Mouse (Mus musculus) intestine, embryonic 16.5 days (tissue): ENCODE results near the gene Surf4. TPM values are rescaled to one million over a fixed set of nuclear protein-coding genes. Genes with fewer than 3 reads are reported as not detected.

ENCODE experiments used
- ATAC-seq: fragments of 200-750 bp; cut with Nextera tagmentation; 2 replicates; pipeline ENCODE4 v1.8.0; 2017; ENCODE audit warnings: moderate TSS enrichment, moderate library complexity
- H3K27ac ChIP-seq: fragments of 300-500 bp; sonication (generic); 2 replicates; pipeline ENCODE4 v1.5.1; 2014; ENCODE audit warnings: mild to moderate bottlenecking, low read length
- H3K27me3 ChIP-seq: fragments of 300-500 bp; sonication (generic); replicated peaks from 2 replicates; pipeline ENCODE4 v1.6.1; 2014; ENCODE audit warnings: low read length, control low read depth, mixed read lengths; ENCODE audit not compliant: control insufficient read depth, insufficient read depth
- H3K36me3 ChIP-seq: fragments of 300-500 bp; sonication (generic); 2 replicates; pipeline ENCODE4 v1.6.1; 2014; ENCODE audit warnings: low read length, control low read depth; ENCODE audit not compliant: control insufficient read depth, insufficient read depth
- H3K4me1 ChIP-seq: fragments of 300-500 bp; sonication (generic); 2 replicates; pipeline ENCODE4 v1.6.1; 2014; ENCODE audit warnings: low read length, control low read depth, mixed read lengths; ENCODE audit not compliant: control insufficient read depth, insufficient read depth
- H3K4me2 ChIP-seq: fragments of 300-500 bp; sonication (generic); 2 replicates; pipeline ENCODE4 v1.6.1; 2014; ENCODE audit warnings: low read depth, low read length, control low read depth
- H3K4me3 ChIP-seq: fragments of 300-500 bp; sonication (generic); 2 replicates; pipeline ENCODE4 v1.5.1; 2014; ENCODE audit warnings: mild to moderate bottlenecking, low read length
- H3K9ac ChIP-seq: fragments of 300-500 bp; sonication (generic); 2 replicates; pipeline ENCODE4 v1.6.1; 2014; ENCODE audit warnings: low read depth, low read length
- H3K9me3 ChIP-seq: fragments of 300-500 bp; sonication (generic); 2 replicates; pipeline ENCODE4 v1.6.1; 2016; ENCODE audit warnings: low read length, control low read depth; ENCODE audit not compliant: control insufficient read depth
- WGBS: fragments of 180-500 bp; shearing (Covaris S2); extraction: QIAGEN DNeasy Blood & Tissue Kit; methylation state at CpG from one replicate; pipeline ENCODE4 v1.1.7; 2014; 5-methylcytosine and 5-hydroxymethylcytosine counted together
- polyA plus RNA-seq: library from polyadenylated mRNA; unstranded; fragments of >200 nt; fragmentation: Nextera tagmentation; extraction: Ambion mirVana; gene quantifications from 2 replicates; pipeline ENCODE4 v1.2.1, GENCODE M21; 2015

Gene Surf4
- 269 and 299 TPM in 2 replicates for polyA plus RNA-seq

- Histone ChIP-seq H3K4me2 (peak within 1 kb of the TSS; percentile 68), H3K9ac (peak within 1 kb of the TSS; percentile 100), H3K9me3 (no peaks in the 10 kb centered on the region), H3K27me3 (no peaks in the 10 kb centered on the region), H3K36me3 (peaks cover 2% of the 10 kb centered on the region; the same call in 1 of the 2 replicates), H3K27ac (peak within 1 kb of the TSS; percentile 96), H3K4me3 (peak within 1 kb of the TSS; percentile 91), H3K4me1 (peaks cover 21% of the 10 kb centered on the region)
- WGBS, result under 1% methylated on average over 60 of the region's 70 CpGs
- peak; percentile 96 for ATAC-seq
These were observed at the start of gene Surf4, which contains the start of gene Stkld1 for GRCm38 (mm10) chr2:26933304-26934055. TSS of gene Surf4 (minus strand) at chr2:26933928. TSS of gene Stkld1 (plus strand) at chr2:26934047.

- Histone ChIP-seq H3K36me3 (no peaks in the 10 kb centered on the region), H3K4me3 (no peak overlapping the region), H3K27ac (no peak overlapping the region), H3K27me3 (no peaks in the 10 kb centered on the region), H3K9ac (no peak overlapping the region), H3K4me1 (no peaks in the 10 kb centered on the region), H3K9me3 (no peaks in the 10 kb centered on the region), H3K4me2 (no peak overlapping the region)
- no peak for ATAC-seq
- WGBS, result 61% methylated on average over 1 of the region's 1 CpGs
These were observed 46.6 kb upstream of the Surf4 start for GRCm38 (mm10) chr2:26980361-26980760.

- no peaks in the 10 kb centered on the region for H3K9me3 ChIP-seq
- no peak overlapping the region for H3K27ac ChIP-seq
- peaks cover 7% of the 10 kb centered on the region; the same call in 1 of the 2 replicates for H3K4me1 ChIP-seq
- no peak for ATAC-seq
- H3K36me3 ChIP-seq, result no peaks in the 10 kb centered on the region
- no peak overlapping the region for H3K4me2 ChIP-seq
- WGBS, result 35% methylated on average over 4 of the region's 4 CpGs
- H3K4me3 ChIP-seq, result no peak overlapping the region
- H3K9ac ChIP-seq, result no peak overlapping the region
- H3K27me3 ChIP-seq, result no peaks in the 10 kb centered on the region
These were observed 40.2 kb upstream of the Surf4 start for GRCm38 (mm10) chr2:26973960-26974359.

GRCm38 (mm10) chr2:26973116-26973515, 39.4 kb upstream of the Surf4 start, which contains the start of gene Adamts13:
TSS of gene Adamts13 (plus strand) at chr2:26973416.
- Histone ChIP-seq H3K27me3 (no peaks in the 10 kb centered on the region), H3K4me1 (peaks cover 7% of the 10 kb centered on the region; the same call in 1 of the 2 replicates), H3K36me3 (no peaks in the 10 kb centered on the region), H3K4me2 (no peak within 1 kb of the TSS), H3K9ac (no peak within 1 kb of the TSS), H3K27ac (no peak within 1 kb of the TSS), H3K9me3 (no peaks in the 10 kb centered on the region), H3K4me3 (no peak within 1 kb of the TSS)
- WGBS, result 47% methylated on average over 3 of the region's 3 CpGs
- ATAC-seq, result no peak

- no peak overlapping the region for H3K9ac ChIP-seq
- no peaks in the 10 kb centered on the region for H3K9me3 ChIP-seq
- no peaks in the 10 kb centered on the region for H3K27me3 ChIP-seq
- 72% methylated on average over 2 of the region's 2 CpGs for WGBS
- no peaks in the 10 kb centered on the region for H3K36me3 ChIP-seq
- H3K4me3 ChIP-seq, result no peak overlapping the region
- H3K4me2 ChIP-seq, result no peak overlapping the region
- no peak overlapping the region for H3K27ac ChIP-seq
- no peak for ATAC-seq
- H3K4me1 ChIP-seq, result peaks cover 6% of the 10 kb centered on the region
These were observed 33.5 kb upstream of the Surf4 start for GRCm38 (mm10) chr2:26967262-26967661.

- peaks cover 13% of the 10 kb centered on the region for H3K4me1 ChIP-seq
- H3K4me3 ChIP-seq, result peak overlapping the region; percentile 69
- peak overlapping the region; percentile 92 for H3K9ac ChIP-seq
- peak overlapping the region; percentile 100 for H3K27ac ChIP-seq
- peak; percentile 21 for ATAC-seq
- 12% methylated on average over 14 of the region's 14 CpGs for WGBS
- peak overlapping the region; percentile 92 for H3K4me2 ChIP-seq
- no peaks in the 10 kb centered on the region for H3K9me3 ChIP-seq
- H3K36me3 ChIP-seq, result 0 out of 2 replicates have a peak, but pooled peaks cover 4% of the 10 kb centered on the region
- no peaks in the 10 kb centered on the region for H3K27me3 ChIP-seq
These were observed 31.1 kb upstream of the Surf4 start for GRCm38 (mm10) chr2:26964724-26965370.

- Histone ChIP-seq H3K36me3 (0 out of 2 replicates have a peak, but pooled peaks cover 4% of the 10 kb centered on the region), H3K9me3 (no peaks in the 10 kb centered on the region), H3K4me2 (peak within 1 kb of the TSS; percentile 92), H3K4me1 (peaks cover 13% of the 10 kb centered on the region), H3K27ac (peak within 1 kb of the TSS; percentile 100), H3K27me3 (no peaks in the 10 kb centered on the region), H3K9ac (peak within 1 kb of the TSS; percentile 92), H3K4me3 (peak within 1 kb of the TSS; percentile 69)
- peak; percentile 96 for ATAC-seq
- under 1% methylated on average over 50 of the region's 50 CpGs for WGBS
These were observed 30.4 kb upstream of the Surf4 start, which contains the start of gene Rexo4 for GRCm38 (mm10) chr2:26963923-26964723. TSS of gene Rexo4 (minus strand) at chr2:26964386.

GRCm38 (mm10) chr2:26960756-26961155, 27.0 kb upstream of the Surf4 start:
- peaks cover 15% of the 10 kb centered on the region for H3K36me3 ChIP-seq
- no peak for ATAC-seq
- 74% methylated on average over 4 of the region's 4 CpGs for WGBS

GRCm38 (mm10) chr2:26957488-26957859, 23.7 kb upstream of the Surf4 start:
- Histone ChIP-seq H3K4me3 (no peak overlapping the region), H3K36me3 (peaks cover 19% of the 10 kb centered on the region), H3K9me3 (no peaks in the 10 kb centered on the region), H3K4me1 (peaks cover 7% of the 10 kb centered on the region), H3K27ac (peak overlapping the region; percentile 73), H3K4me2 (no peak overlapping the region), H3K9ac (no peak overlapping the region), H3K27me3 (no peaks in the 10 kb centered on the region)
- peak; percentile 23 for ATAC-seq
- WGBS, result 67% methylated on average over 2 of the region's 2 CpGs

More at GRCm38 (mm10) chr2:26960756-26961155, 27.0 kb upstream of the Surf4 start:
- Histone ChIP-seq H3K4me1 (peaks cover 13% of the 10 kb centered on the region), H3K27ac (no peak overlapping the region), H3K9ac (no peak overlapping the region), H3K9me3 (no peaks in the 10 kb centered on the region), H3K27me3 (no peaks in the 10 kb centered on the region), H3K4me2 (no peak overlapping the region), H3K4me3 (no peak overlapping the region)
